In genomic region chr8:114821543-114821942, GRCm38 (mm10) we compare ENCODE assay signal across 10 mouse cellular contexts.
DNase-seq lines count a peak whose midpoint lies in the region; ATAC-seq lines count a peak whose summit lies in the region.
"Had no signal": no experiment of that assay in that cellular context is flagged by ENCODE, and none has a peak within 500 bp of the region (broad histone marks: within the 10 kb centered on the region; RNA-seq: fewer than 3 reads in every experiment).

No protein-coding gene starts in this region.

- peaks cover 7% of the 10 kb centered on the region for H3K4me1 ChIP-seq in heart, embryonic 11.5 days (ENCODE audit: control insufficient read depth, insufficient read depth, low read length)
- H3K4me1 ChIP-seq in lung, embryonic 15.5 days, result peaks cover 8% of the 10 kb centered on the region; the same call in 1 of the 2 replicates

- no peak for ATAC-seq in heart, embryonic 11.5 days (replicated peaks; ENCODE audit: insufficient number of reproducible peaks, low FRiP score, low TSS enrichment)
- peak; percentile 77 for ATAC-seq in lung, embryonic 15.5 days (ENCODE audit: borderline replicate concordance, extremely low read depth, low FRiP score, low TSS enrichment)

- H3K27ac ChIP-seq in heart, embryonic 11.5 days (ENCODE audit: low read depth, low read length), result no peak overlapping the region
- H3K27ac ChIP-seq in lung, embryonic 15.5 days, result no peak overlapping the region

- no peaks in the 10 kb centered on the region for H3K9me3 ChIP-seq in heart, embryonic 11.5 days (replicated peaks; ENCODE audit: control insufficient read depth, low read length)
- H3K9me3 ChIP-seq in lung, embryonic 15.5 days, result no peaks in the 10 kb centered on the region

- no peak overlapping the region for H3K4me3 ChIP-seq in heart, embryonic 11.5 days (ENCODE audit: low read depth, low read length)
- no peak overlapping the region for H3K4me3 ChIP-seq in lung, embryonic 15.5 days
- H3K4me3 ChIP-seq: megakaryocyte, embryonic 14.5 days had no signal

- peak; percentile 83 to 90 for DNase-seq in heart, adult 18-20 months
- DNase-seq in heart, postnatal 4 days, result peak; percentile 49
- DNase-seq in testis, postnatal 10 days (ENCODE audit: low spot score), result peak; percentile 53
- no peak for DNase-seq in cerebellum, adult 11-12 months
- DNase-seq in left cerebral cortex, postnatal 10 days (ENCODE audit: extremely low spot score in 1 of 2, low spot score in 2 of 2), result no peak
- DNase-seq in layer of hippocampus, postnatal 10 days (ENCODE audit: low spot score in 2 of 2), result no peak
- DNase-seq: cerebellum, adult 8-10 months had no signal

- 66% methylated on average over 8 of the region's 8 CpGs for WGBS in heart, embryonic 11.5 days (ENCODE audit: insufficient replicate concordance)
- WGBS in lung, embryonic 15.5 days, result 38% methylated on average over 8 of the region's 8 CpGs

- no peak overlapping the region for H3K4me2 ChIP-seq in heart, embryonic 11.5 days
- H3K4me2 ChIP-seq in lung, embryonic 15.5 days, result no peak overlapping the region

- H3K27me3 ChIP-seq in heart, embryonic 11.5 days (ENCODE audit: control insufficient read depth, insufficient read depth, low read length), result no peaks in the 10 kb centered on the region
- no peaks in the 10 kb centered on the region for H3K27me3 ChIP-seq in lung, embryonic 15.5 days
- H3K27me3 ChIP-seq: megakaryocyte, embryonic 14.5 days had no signal

- no peak overlapping the region for H3K9ac ChIP-seq in heart, embryonic 11.5 days (ENCODE audit: low read depth, low read length)
- H3K9ac ChIP-seq in lung, embryonic 15.5 days, result no peak overlapping the region

- no peaks in the 10 kb centered on the region for H3K36me3 ChIP-seq in heart, embryonic 11.5 days (ENCODE audit: control insufficient read depth, insufficient read depth, low read length)
- no peaks in the 10 kb centered on the region for H3K36me3 ChIP-seq in lung, embryonic 15.5 days

- intact Hi-C loops in left cerebral cortex, postnatal 10 days (cut with DNase I), result no loop called here

Comparison
In these comparisons a context has a peak if more than half of its experiments do, and no peak if none do; other contexts are left out.
1. DNase-seq: peak in heart, adult 18-20 months (2 of 2), heart, postnatal 4 days (single experiment) and testis, postnatal 10 days (single experiment); none in cerebellum, adult 11-12 months (single experiment), left cerebral cortex, postnatal 10 days (0 of 2) and layer of hippocampus, postnatal 10 days (0 of 2).